Comparison of ENCODE assay signal across 8 mouse cellular contexts in the genomic region with DNA sequence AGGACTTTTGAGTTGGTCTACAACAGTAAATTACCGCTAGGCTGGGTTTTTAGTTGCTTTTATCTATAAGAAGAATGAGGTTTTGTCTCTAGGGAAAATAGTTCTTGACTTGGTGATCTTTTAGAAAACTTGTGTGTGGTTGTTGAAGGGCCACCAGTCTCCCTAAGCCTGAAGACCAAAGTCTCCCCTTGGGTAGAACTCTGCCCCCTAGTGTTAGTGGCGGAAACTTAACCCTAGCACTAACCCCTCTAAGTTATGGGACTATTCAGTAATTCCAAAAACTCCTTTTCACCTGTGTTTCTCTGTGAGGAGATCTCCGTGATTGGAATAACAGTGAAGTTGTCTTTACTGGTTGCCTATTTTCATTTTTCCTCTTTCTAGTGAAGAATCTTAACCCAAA. TPM values are rescaled to one million over a fixed set of nuclear protein-coding genes. Genes with fewer than 3 reads are reported as not detected.
DNase-seq lines count a peak whose midpoint lies in the region; ATAC-seq lines count a peak whose summit lies in the region.

No protein-coding gene starts in this region.

- H3K4me2 ChIP-seq in limb, embryonic 12.5 days, result peak overlapping the region; percentile 67

- no peaks in the 10 kb centered on the region for H3K9me3 ChIP-seq in limb, embryonic 12.5 days

- no peaks in the 10 kb centered on the region for H3K27me3 ChIP-seq in limb, embryonic 12.5 days

- intact Hi-C loops in gastrocnemius, postnatal 14 days (cut with DNase I; ENCODE audit: low total_unique reads), result no loop called here

- H3K9ac ChIP-seq in limb, embryonic 12.5 days (replicated peaks), result no peak overlapping the region

- peak; percentile 32 for DNase-seq in gastrocnemius, postnatal 14 days
- no peak for DNase-seq in gastrocnemius, postnatal 4 days (ENCODE audit: low spot score in 2 of 2)
- peak; percentile 59 for DNase-seq in heart, postnatal 4 days
- DNase-seq in naive thymus-derived CD4-positive, alpha-beta T cell, adult 2 months (ENCODE audit: low read depth), result peak; percentile 78
- no peak for DNase-seq in layer of hippocampus, adult 11-12 months (ENCODE audit: low spot score)
- no peak for DNase-seq in cerebellum, adult 11 months

- H3K4me3 ChIP-seq in brown adipose tissue, adult 24 weeks (ENCODE audit: insufficient read depth, low read depth, low read length), result 0 out of 2 replicates have a peak overlapping the region, but pooled peaks have one; percentile 9
- peak overlapping the region; percentile 88 for H3K4me3 ChIP-seq in limb, embryonic 12.5 days (replicated peaks)

- 58% methylated on average over 3 of the region's 3 CpGs for WGBS in limb, embryonic 12.5 days

- no peak for ATAC-seq in limb, embryonic 12.5 days (ENCODE audit: insufficient number of reproducible peaks, insufficient read depth, low FRiP score, low TSS enrichment, low read depth)

- H3K4me1 ChIP-seq in brown adipose tissue, adult 24 weeks (ENCODE audit: control insufficient read depth, insufficient read depth, insufficient read length, low read length), result peaks cover 6% of the 10 kb centered on the region; the same call in 1 of the 2 replicates
- peaks cover 44% of the 10 kb centered on the region for H3K4me1 ChIP-seq in limb, embryonic 12.5 days (replicated peaks)

- no peak overlapping the region for H3K27ac ChIP-seq in brown adipose tissue, adult 24 weeks (replicated peaks; ENCODE audit: low read depth, low read length)
- 0 out of 2 replicates have a peak overlapping the region, but pooled peaks have one; percentile 23 for H3K27ac ChIP-seq in limb, embryonic 12.5 days

- peaks cover 13% of the 10 kb centered on the region; the same call in 1 of the 2 replicates for H3K36me3 ChIP-seq in limb, embryonic 12.5 days

RNA-seq across cellular contexts. Expression of gene Myo10, which starts 1.9 kb away (rescaled TPM):
- total RNA-seq in gastrocnemius, postnatal 14 days (2021), result 10 to 100 TPM; 48.2 to 50.7 TPM
- 10 to 100 TPM; 71.0 to 72.9 TPM for total RNA-seq in gastrocnemius, postnatal 4 days (2021)
- 25.2 and 34.0 TPM in 2 replicates for polyA plus RNA-seq in brown adipose tissue, adult 24 weeks (2012; ENCODE audit: insufficient read depth, insufficient read length, missing spikeins)
- total RNA-seq in heart, postnatal 4 days (2021), result 10 to 100 TPM; 36.9 to 43.8 TPM
- polyA plus RNA-seq in limb, embryonic 12.5 days (2016; fragmentation: Nextera tagmentation; extraction: Ambion mirVana), result 42.1 and 42.5 TPM in 2 replicates

Comparison
In these comparisons a context has a peak if more than half of its experiments do, and no peak if none do; other contexts are left out.
1. DNase-seq: peak in gastrocnemius, postnatal 14 days (single experiment), heart, postnatal 4 days (single experiment) and naive thymus-derived CD4-positive, alpha-beta T cell, adult 2 months (single experiment); none in gastrocnemius, postnatal 4 days (0 of 2), layer of hippocampus, adult 11-12 months (single experiment) and cerebellum, adult 11 months (single experiment).